Mouse (Mus musculus) megakaryocyte-erythroid progenitor cell, adult 5-6 weeks (primary cell): ENCODE data around the gene Mecr. TPM values are rescaled to one million over a fixed set of nuclear protein-coding genes. Genes with fewer than 3 reads are reported as not detected.
"Not testable (repeated sequence)": the region's sequence is repeated elsewhere in the genome, so short reads cannot be mapped to it uniquely, and the experiment has no call there.

Experiments
- ATAC-seq: replicated peaks from 2 replicates; pipeline ENCODE4 v1.8.0; 2016; ENCODE audit warnings: mild to moderate bottlenecking, inconsistent platforms; ENCODE audit not compliant: severe bottlenecking, poor library complexity, low FRiP score, low TSS enrichment
- total RNA-seq, 2 experiments: library from RNA; stranded (forward) in 1 of 2; stranded (reverse) in 1 of 2; fragments of 200-1000, 215-1000 nt in 1 of 2; fragments of >200 nt in 1 of 2; fragmentation: Nextera tagmentation in 1 of 2; gene quantifications; 2 replicates each; pipeline ENCODE4 v1.2.3; 2014 to 2017

Mecr gene
- total RNA-seq (2014; fragmentation: Nextera tagmentation), result 77.8 and 78.9 TPM in 2 replicates
- total RNA-seq (2017), result 25.5 and 63.1 TPM in 2 replicates

GRCm38 (mm10) chr4:131843290-131843743 lies at the start of gene Mecr:
Gene Mecr, plus strand, starts transcription at chr4:131843470.
- ATAC-seq, result peak; percentile 91

GRCm38 (mm10) chr4:131796312-131797080 lies 46.8 kb upstream of the Mecr start:
- no peak for ATAC-seq

DNA sequence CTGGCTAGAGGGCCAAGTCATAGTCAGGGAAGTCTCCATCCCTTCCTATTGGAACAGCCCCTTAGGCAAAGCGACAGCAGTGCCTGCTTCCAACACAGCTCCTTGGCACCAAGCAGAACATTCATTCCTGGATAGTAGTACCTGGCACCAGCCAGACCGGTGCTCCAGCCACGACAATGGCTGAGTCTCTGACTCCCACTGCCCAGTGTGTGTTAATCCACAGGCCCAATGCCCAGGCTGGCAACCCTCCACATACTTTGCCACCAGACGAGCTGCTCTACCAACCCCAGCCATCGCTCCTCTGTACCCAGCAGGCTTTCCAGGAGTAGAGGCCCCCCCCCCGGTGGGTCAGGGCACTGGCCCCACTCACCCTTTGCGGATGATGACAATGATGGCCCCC lies 45.8 kb upstream of the Mecr start:
- no peak for ATAC-seq

DNA sequence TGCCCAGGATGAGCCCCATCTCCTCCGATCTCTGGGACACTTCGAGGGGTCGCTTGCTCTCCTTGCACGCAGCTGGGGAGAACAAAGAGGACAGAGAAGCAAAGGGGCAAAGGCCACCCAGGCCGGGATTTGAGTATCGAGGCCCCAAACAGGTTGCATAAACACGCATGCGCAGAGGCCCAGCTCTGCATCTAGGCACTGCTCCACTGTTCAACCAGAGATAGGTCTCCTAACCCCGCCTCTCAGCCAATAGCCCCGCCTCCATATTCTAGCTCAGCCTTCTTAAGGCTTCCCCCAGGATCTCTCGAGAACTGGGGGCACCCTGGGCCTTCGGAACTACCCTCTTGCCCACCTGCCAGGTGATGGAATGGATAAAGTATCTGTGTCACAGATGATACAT lies 45.4 kb upstream of the Mecr start:
- no peak for ATAC-seq

DNA sequence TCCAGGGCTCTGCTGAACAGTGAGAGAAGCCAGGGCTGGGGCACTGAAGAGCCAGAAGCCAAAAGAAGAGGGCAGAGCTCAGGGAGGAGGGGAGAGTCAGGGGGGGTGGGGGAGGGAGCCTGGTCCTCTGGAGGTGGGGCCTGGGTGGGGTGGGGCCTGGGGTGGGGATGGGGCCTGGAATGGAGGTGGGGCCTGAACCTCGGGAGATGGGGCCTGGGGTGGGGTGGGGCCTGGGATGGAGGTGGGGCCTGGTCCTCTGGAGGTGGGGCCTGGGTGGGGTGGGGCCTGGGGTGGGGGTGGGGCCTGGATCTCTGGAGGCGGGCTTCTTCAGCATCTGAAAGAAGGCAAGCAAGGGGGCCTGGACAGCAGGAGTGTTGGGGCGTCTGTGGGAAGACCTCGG lies 44.3 kb upstream of the Mecr start:
- no peak for ATAC-seq

GRCm38 (mm10) chr4:131803846-131804245 lies 39.4 kb upstream of the Mecr start:
- no peak for ATAC-seq

- not testable (repeated sequence) for ATAC-seq
Measured at GRCm38 (mm10) chr4:131804732-131805131, 38.5 kb upstream of the Mecr start.

DNA sequence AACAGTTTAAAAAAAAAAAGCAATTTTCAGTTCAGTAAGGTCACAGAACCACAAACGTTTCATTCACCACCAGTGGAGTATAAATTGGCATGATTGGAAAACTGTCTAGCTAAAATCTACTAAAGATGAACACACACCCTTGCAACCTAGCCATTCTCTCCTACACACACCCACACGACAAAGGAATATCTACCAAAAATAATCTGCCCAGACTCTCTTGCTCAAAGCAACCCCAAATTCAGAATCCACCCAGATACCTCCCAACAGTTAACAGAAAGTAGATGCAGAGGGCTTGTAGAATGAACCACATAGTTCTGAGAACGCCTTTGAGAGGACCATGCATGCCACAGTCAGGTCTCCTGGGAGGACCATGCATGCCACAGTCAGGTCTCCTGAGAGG lies 38.0 kb upstream of the Mecr start:
- no peak for ATAC-seq

DNA sequence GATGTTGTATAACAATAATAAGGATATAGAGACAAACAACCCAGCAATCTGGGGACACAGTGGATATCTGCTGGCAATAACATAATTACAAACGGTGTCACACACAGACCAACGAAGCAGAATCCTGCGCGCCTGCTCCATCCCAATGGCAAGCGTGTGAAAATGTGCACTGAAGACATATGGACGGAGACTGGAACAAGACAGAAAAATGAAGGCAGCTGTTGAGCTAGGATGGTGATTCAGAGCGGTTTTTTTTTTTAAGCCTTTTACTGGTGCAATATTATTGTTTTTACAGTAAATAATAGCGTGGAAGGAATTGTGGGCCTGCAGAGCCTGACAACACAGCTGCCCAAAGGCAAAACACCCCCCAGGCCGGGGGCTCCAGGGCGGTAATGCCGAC lies 30.8 kb upstream of the Mecr start:
- ATAC-seq, result no peak

GRCm38 (mm10) chr4:131813798-131814197 lies 29.5 kb upstream of the Mecr start:
- no peak for ATAC-seq

DNA sequence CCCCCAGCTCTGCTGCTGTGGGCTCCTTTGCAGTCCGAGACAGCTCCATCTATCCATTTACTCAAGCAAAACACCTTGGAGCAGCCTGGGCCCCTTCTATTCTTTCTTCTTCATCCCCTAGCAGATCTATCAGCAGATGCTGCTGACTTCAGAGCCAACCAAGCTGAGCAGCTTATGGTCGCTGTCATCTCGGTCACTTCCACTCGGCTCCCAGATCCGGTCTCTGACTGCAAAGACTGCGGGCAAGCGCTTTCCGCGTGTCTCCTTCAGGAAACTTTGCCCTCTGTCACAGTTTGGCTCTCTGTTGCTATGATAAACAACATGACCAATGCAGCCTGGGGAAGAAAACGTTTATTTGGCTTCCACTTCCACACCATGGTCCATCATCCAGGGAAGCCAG lies 28.4 kb upstream of the Mecr start:
- no peak for ATAC-seq

DNA sequence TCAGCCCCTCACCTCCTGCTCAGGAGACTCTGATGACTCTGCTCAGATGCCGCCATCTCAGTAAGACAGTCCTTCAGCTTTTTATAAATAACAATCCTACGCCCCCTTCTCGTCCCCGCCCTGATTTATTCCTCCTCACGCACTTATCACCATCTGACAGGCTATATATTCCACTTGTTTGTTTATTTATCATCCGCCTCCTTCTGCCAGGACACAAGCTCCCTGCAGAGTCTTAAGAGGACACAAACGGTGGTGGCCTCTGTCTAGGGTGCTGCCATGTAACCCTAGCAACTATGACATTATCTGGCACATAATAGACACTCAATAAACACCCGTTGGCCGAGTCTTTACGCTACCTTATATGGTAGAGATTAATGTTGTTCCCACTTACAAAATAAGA lies 27.5 kb upstream of the Mecr start:
- no peak for ATAC-seq

- ATAC-seq, result no peak
Measured at GRCm38 (mm10) chr4:131818926-131819325, 24.3 kb upstream of the Mecr start.

DNA sequence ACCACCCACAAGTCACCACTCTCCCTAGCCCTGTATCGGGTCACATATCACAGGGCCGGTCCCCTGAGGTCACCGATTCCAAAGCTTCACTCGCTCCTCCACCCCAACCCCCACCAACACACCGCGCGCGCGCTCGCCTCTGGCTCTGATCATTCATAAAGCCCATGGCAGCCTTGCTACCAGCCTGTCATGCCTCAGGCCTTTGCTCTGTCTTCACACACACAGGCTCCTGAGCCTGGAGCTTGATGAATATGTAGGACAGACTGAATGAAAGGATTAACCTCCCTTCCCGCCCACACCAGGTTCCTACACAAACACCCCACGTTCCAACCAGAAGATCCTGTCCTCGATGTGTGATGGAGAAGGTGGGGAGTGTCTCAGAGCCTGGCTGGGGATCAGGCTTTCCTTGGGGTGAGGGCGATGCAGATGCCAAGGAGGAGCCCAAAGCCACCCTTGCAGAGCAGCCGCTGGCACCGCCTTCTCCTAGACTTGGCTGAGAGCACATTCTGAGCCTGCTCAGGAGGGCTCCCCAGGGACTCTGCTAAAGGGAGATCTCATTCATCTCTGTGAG lies 22.0 kb upstream of the Mecr start:
- ATAC-seq, result no peak

- no peak for ATAC-seq
Measured at GRCm38 (mm10) chr4:131822583-131822982, 20.7 kb upstream of the Mecr start.

GRCm38 (mm10) chr4:131824939-131825338 lies 18.3 kb upstream of the Mecr start:
- no peak for ATAC-seq

DNA sequence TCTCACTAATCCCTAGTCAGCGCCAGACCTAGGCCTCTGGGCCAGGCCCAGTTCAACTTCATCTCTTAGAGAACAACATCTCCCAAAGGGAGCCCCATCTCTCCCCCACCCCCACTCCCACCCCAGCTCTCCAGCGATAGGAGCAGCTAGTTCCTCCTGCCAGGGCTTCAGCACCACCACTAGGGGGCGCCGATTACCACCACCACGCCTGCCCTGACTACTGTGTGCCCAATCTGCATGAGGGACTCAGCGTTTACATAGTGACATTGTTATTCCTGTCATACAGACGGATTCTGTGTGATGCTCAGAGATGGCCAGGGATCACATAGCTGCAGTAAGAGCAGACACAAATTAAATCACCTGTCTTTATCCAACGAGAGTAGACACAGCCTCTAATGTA lies 17.4 kb upstream of the Mecr start:
- ATAC-seq, result peak; percentile 72

- ATAC-seq, result no peak
Measured at GRCm38 (mm10) chr4:131826905-131827304, 16.4 kb upstream of the Mecr start.

GRCm38 (mm10) chr4:131829123-131829522 lies 14.1 kb upstream of the Mecr start:
- no peak for ATAC-seq

- no peak for ATAC-seq
Measured at GRCm38 (mm10) chr4:131831546-131832045, 11.7 kb upstream of the Mecr start.
